In the genomic region with DNA sequence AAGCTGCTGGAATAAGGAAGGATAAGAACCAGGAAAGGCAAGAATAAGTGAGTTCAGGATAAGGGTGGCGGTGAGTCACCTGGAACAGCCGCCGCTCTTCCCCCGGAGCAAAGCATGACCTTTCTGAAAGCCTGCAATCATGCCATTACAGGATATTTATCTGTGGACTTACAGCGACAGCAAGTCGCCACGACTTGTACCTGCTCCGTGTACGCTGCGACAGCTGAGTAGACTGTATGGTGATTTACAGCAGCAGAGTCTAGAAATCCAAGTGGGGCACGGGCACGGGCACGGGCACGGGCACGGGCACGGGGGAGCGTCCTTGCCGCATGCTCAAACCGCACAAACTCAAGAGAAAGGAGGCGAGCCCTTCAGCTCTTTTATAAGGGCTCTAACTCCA, we compare ENCODE assay signal across 17 mouse cellular contexts.
A peak's percentile ranks its signal among the peaks of the same experiment; 100 is the strongest.
DNase-seq lines count a peak whose midpoint lies in the region; ATAC-seq and TF ChIP-seq lines count a peak whose summit lies in the region.
"Had no signal": no experiment of that assay in that cellular context is flagged by ENCODE, and none has a peak within 500 bp of the region (broad histone marks: within the 10 kb centered on the region; RNA-seq: fewer than 3 reads in every experiment).

No protein-coding gene starts in this region.

- 0 out of 2 replicates have a peak, but pooled peaks cover 4% of the 10 kb centered on the region for H3K9me3 ChIP-seq in limb, embryonic 13.5 days
- no peaks in the 10 kb centered on the region for H3K9me3 ChIP-seq in limb, embryonic 10.5 days (replicated peaks)
- H3K9me3 ChIP-seq: forebrain, embryonic 12.5 days had no signal

- 0 out of 2 replicates have a peak, but pooled peaks cover 3% of the 10 kb centered on the region for H3K4me1 ChIP-seq in limb, embryonic 13.5 days
- H3K4me1 ChIP-seq in limb, embryonic 10.5 days: peaks cover 7% of the 10 kb centered on the region; the same call in 1 of the 2 replicates
- H3K4me1 ChIP-seq: forebrain, embryonic 12.5 days; megakaryocyte, embryonic 14.5 days had no signal

- no peaks in the 10 kb centered on the region for H3K27me3 ChIP-seq in limb, embryonic 13.5 days
- H3K27me3 ChIP-seq in limb, embryonic 10.5 days (ENCODE audit: low read depth, poor library complexity, severe bottlenecking): no peaks in the 10 kb centered on the region
- H3K27me3 ChIP-seq: forebrain, embryonic 12.5 days; megakaryocyte, embryonic 14.5 days had no signal

- WGBS in limb, embryonic 13.5 days: 85% methylated on average over 20 of the region's 20 CpGs
- 80% methylated on average over 20 of the region's 20 CpGs for WGBS in limb, embryonic 10.5 days

- H3K4me2 ChIP-seq in limb, embryonic 13.5 days (replicated peaks): peak overlapping the region; percentile 11; the same call in 1 of the 2 replicates
- H3K4me2 ChIP-seq: forebrain, embryonic 12.5 days; heart, embryonic 11.5 days; hindbrain, embryonic 14.5 days had no signal

- peak; percentile 37 for DNase-seq in adrenal gland, adult 2 months
- no peak for DNase-seq in adrenal gland, postnatal 4 days (ENCODE audit: low spot score in 2 of 2)
- DNase-seq in limb, embryonic 10.5 days (ENCODE audit: low spot score): no peak
- peak; percentile 6 to 26 for DNase-seq in urinary bladder, postnatal 36 days (ENCODE audit: low spot score in 2 of 2)
- no peak for DNase-seq in urinary bladder, adult 2 months (ENCODE audit: low spot score)
- no peak for DNase-seq in left cerebral cortex, adult 2 months (ENCODE audit: extremely low spot score in 1 of 2, low spot score in 2 of 2)
- DNase-seq in frontal cortex, postnatal 14 days (ENCODE audit: low spot score in 2 of 2): no peak
- DNase-seq: cerebellum, postnatal 14 days; heart, postnatal 14 days; liver; liver, postnatal 0 days; thymus, adult 2 months had no signal

- no peak overlapping the region for H3K9ac ChIP-seq in limb, embryonic 13.5 days
- H3K9ac ChIP-seq: forebrain, embryonic 12.5 days; hindbrain, embryonic 14.5 days; liver, postnatal 0 days had no signal

- H3K27ac ChIP-seq in limb, embryonic 13.5 days: no peak overlapping the region
- H3K27ac ChIP-seq in limb, embryonic 10.5 days: no peak overlapping the region
- no peak overlapping the region for H3K27ac ChIP-seq in left cerebral cortex, adult 2 months
- H3K27ac ChIP-seq: forebrain, embryonic 12.5 days; hindbrain, embryonic 14.5 days had no signal

- no peak for ATAC-seq in limb, embryonic 13.5 days (ENCODE audit: low FRiP score, low read depth)
- ATAC-seq: liver, postnatal 0 days had no signal

- intact Hi-C loops in left cerebral cortex, adult 2 months (cut with DNase I): no loop called here

- TF ChIP-seq CTCF in left cerebral cortex, adult 2 months (IDR thresholded peaks at IDR 0.05): no peak

- no peak overlapping the region for H3K4me3 ChIP-seq in limb, embryonic 13.5 days
- H3K4me3 ChIP-seq in limb, embryonic 10.5 days: no peak overlapping the region
- H3K4me3 ChIP-seq in left cerebral cortex, adult 2 months: no peak overlapping the region
- H3K4me3 ChIP-seq: forebrain, embryonic 12.5 days; megakaryocyte, embryonic 14.5 days had no signal

- no peaks in the 10 kb centered on the region for H3K36me3 ChIP-seq in limb, embryonic 13.5 days
- H3K36me3 ChIP-seq in limb, embryonic 10.5 days: no peaks in the 10 kb centered on the region
- H3K36me3 ChIP-seq: forebrain, embryonic 12.5 days had no signal

Comparison
In these comparisons a context has a peak if more than half of its experiments do, and no peak if none do; other contexts are left out.
1. DNase-seq: peak in adrenal gland, adult 2 months (single experiment) and urinary bladder, postnatal 36 days (2 of 2); none in adrenal gland, postnatal 4 days (0 of 2), limb, embryonic 10.5 days (single experiment), urinary bladder, adult 2 months (single experiment), left cerebral cortex, adult 2 months (0 of 2) and frontal cortex, postnatal 14 days (0 of 2).